Comparison of ENCODE assay signal across 23 mouse cellular contexts in genomic region chr2:13932253-13932652, GRCm38 (mm10).
"Had no signal": no experiment of that assay in that cellular context is flagged by ENCODE, and none has a peak within 500 bp of the region (broad histone marks: within the 10 kb centered on the region; RNA-seq: fewer than 3 reads in every experiment).

No protein-coding gene starts in this region.

- H3K9ac ChIP-seq: kidney, embryonic 15.5 days; limb, embryonic 12.5 days; limb, embryonic 15.5 days; liver, embryonic 12.5 days; liver, embryonic 15.5 days; lung, embryonic 15.5 days; neural tube, embryonic 12.5 days; neural tube, embryonic 15.5 days had no signal

- H3K4me3 ChIP-seq: kidney, embryonic 15.5 days; limb, embryonic 12.5 days; limb, embryonic 15.5 days; liver, embryonic 12.5 days; liver, embryonic 15.5 days; lung, embryonic 15.5 days; megakaryocyte, embryonic 14.5 days; midbrain, embryonic 10.5 days; neural tube, embryonic 12.5 days; neural tube, embryonic 15.5 days had no signal

- H3K4me2 ChIP-seq: kidney, embryonic 15.5 days; limb, embryonic 12.5 days; limb, embryonic 15.5 days; liver, embryonic 12.5 days; liver, embryonic 15.5 days; lung, embryonic 15.5 days; neural tube, embryonic 12.5 days; neural tube, embryonic 15.5 days had no signal

- H3K27ac ChIP-seq: kidney, embryonic 15.5 days; limb, embryonic 12.5 days; limb, embryonic 15.5 days; liver, embryonic 12.5 days; liver, embryonic 15.5 days; lung, embryonic 15.5 days; midbrain, embryonic 10.5 days; neural tube, embryonic 12.5 days; neural tube, embryonic 15.5 days had no signal

- DNase-seq: kidney, adult 11 months; kidney, adult 8-10 months; kidney, postnatal 25 days; left cerebral cortex, postnatal 4 days; lung, adult 18-20 months; lung, postnatal 10 days; lung, postnatal 36 days; midbrain, embryonic 14.5 days; retina, postnatal 1 day; right cerebral cortex, postnatal 25 days; thymus, adult 2 months; thymus, postnatal 14 days; thymus, postnatal 4 days had no signal

- H3K4me1 ChIP-seq: kidney, embryonic 15.5 days; limb, embryonic 12.5 days; limb, embryonic 15.5 days; liver, embryonic 12.5 days; liver, embryonic 15.5 days; lung, embryonic 15.5 days; neural tube, embryonic 12.5 days; neural tube, embryonic 15.5 days had no signal

- H3K27me3 ChIP-seq: kidney, embryonic 15.5 days; limb, embryonic 12.5 days; limb, embryonic 15.5 days; liver, embryonic 12.5 days; liver, embryonic 15.5 days; lung, embryonic 15.5 days; megakaryocyte, embryonic 14.5 days; neural tube, embryonic 12.5 days; neural tube, embryonic 15.5 days had no signal

- ATAC-seq: liver, embryonic 12.5 days had no signal

- H3K36me3 ChIP-seq: kidney, embryonic 15.5 days; limb, embryonic 12.5 days; limb, embryonic 15.5 days; liver, embryonic 12.5 days; liver, embryonic 15.5 days; lung, embryonic 15.5 days; midbrain, embryonic 10.5 days; neural tube, embryonic 12.5 days; neural tube, embryonic 15.5 days had no signal

- H3K9me3 ChIP-seq: kidney, embryonic 15.5 days; limb, embryonic 12.5 days; limb, embryonic 15.5 days; liver, embryonic 12.5 days; liver, embryonic 15.5 days; lung, embryonic 15.5 days; megakaryocyte, embryonic 14.5 days; midbrain, embryonic 10.5 days; neural tube, embryonic 12.5 days; neural tube, embryonic 15.5 days had no signal
